Mouse (Mus musculus) neural tube, embryonic 13.5 days (tissue): ENCODE measurements around the gene Xpr1. TPM values are rescaled to one million over a fixed set of nuclear protein-coding genes. Genes with fewer than 3 reads are reported as not detected.
A peak's percentile ranks its signal among the peaks of the same experiment; 100 is the strongest.

Source experiments
- ATAC-seq: fragments of 200-750 bp; cut with Nextera tagmentation; 2 replicates; pipeline ENCODE4 v1.8.0; 2017; ENCODE audit warnings: low read depth, mild to moderate bottlenecking, moderate TSS enrichment, moderate library complexity
- H3K27ac ChIP-seq: fragments of 300-500 bp; sonication (generic); replicated peaks from 2 replicates; pipeline ENCODE4 v1.5.1; 2015; ENCODE audit warnings: moderate library complexity, mild to moderate bottlenecking, inconsistent platforms
- H3K27me3 ChIP-seq: fragments of 300-500 bp; sonication (generic); 2 replicates; pipeline ENCODE4 v1.6.1; 2015; ENCODE audit warnings: mild to moderate bottlenecking, inconsistent platforms
- H3K36me3 ChIP-seq: fragments of 300-500 bp; sonication (generic); 2 replicates; pipeline ENCODE4 v1.6.1; 2015; ENCODE audit warnings: mild to moderate bottlenecking, inconsistent platforms
- H3K4me1 ChIP-seq: fragments of 300-500 bp; sonication (generic); replicated peaks from 2 replicates; pipeline ENCODE4 v1.6.1; 2015; ENCODE audit warnings: inconsistent platforms
- H3K4me2 ChIP-seq: fragments of 300-500 bp; sonication (generic); 2 replicates; pipeline ENCODE4 v1.6.1; 2015; ENCODE audit warnings: inconsistent platforms, mild to moderate bottlenecking, moderate library complexity
- H3K4me3 ChIP-seq: fragments of 300-500 bp; sonication (generic); 2 replicates; pipeline ENCODE4 v1.5.1; 2015; ENCODE audit warnings: mild to moderate bottlenecking, inconsistent platforms
- H3K9ac ChIP-seq: fragments of 300-500 bp; sonication (generic); 2 replicates; pipeline ENCODE4 v1.6.1; 2015; ENCODE audit warnings: moderate library complexity, mild to moderate bottlenecking, inconsistent platforms
- H3K9me3 ChIP-seq: fragments of 300-500 bp; sonication (generic); 2 replicates; pipeline ENCODE4 v1.6.1; 2016; ENCODE audit warnings: inconsistent platforms
- WGBS: fragments of 180-500 bp; shearing (Covaris S2); methylation state at CpG from one replicate; pipeline ENCODE4 v1.1.7; 2015; 5-methylcytosine and 5-hydroxymethylcytosine counted together
- polyA plus RNA-seq: library from polyadenylated mRNA; unstranded; fragments of >200 nt; fragmentation: Nextera tagmentation; extraction: Ambion mirVana; gene quantifications from 2 replicates; pipeline ENCODE4 v1.2.1, GENCODE M21; 2015

Xpr1 gene
- polyA plus RNA-seq, 1 experiment from 2014 or later: 45.3 TPM

DNA sequence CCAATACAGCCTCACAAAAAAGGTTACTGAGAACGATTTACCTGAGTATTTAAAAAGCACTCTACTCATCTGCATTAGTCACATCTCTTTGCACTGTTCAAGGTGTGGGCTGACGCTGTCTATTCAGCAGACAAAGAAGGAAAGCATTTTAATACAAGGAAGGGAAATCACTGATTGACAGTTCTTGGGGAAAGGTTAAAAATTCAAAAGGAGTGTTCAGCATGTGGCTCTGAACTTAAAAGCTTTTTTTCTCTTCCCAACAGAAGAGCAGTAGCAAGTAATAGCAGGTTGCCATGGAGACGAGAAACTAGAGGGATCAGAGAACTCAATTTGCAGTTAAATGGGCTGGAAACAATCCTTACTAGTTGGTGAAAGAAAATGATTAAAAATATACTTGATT lies 110.3 kb downstream of the Xpr1 start:
- H3K27ac ChIP-seq: peak overlapping the region; percentile 72
- H3K9me3 ChIP-seq: no peaks in the 10 kb centered on the region
- 26% methylated on average over 3 of the region's 3 CpGs for WGBS
- H3K27me3 ChIP-seq: no peaks in the 10 kb centered on the region; the same call in 1 of the 2 replicates
- no peak overlapping the region for H3K4me3 ChIP-seq
- H3K9ac ChIP-seq: no peak overlapping the region
- no peak overlapping the region for H3K4me2 ChIP-seq
- H3K4me1 ChIP-seq: peaks cover 32% of the 10 kb centered on the region
- H3K36me3 ChIP-seq: peaks cover 25% of the 10 kb centered on the region
- ATAC-seq: no peak

DNA sequence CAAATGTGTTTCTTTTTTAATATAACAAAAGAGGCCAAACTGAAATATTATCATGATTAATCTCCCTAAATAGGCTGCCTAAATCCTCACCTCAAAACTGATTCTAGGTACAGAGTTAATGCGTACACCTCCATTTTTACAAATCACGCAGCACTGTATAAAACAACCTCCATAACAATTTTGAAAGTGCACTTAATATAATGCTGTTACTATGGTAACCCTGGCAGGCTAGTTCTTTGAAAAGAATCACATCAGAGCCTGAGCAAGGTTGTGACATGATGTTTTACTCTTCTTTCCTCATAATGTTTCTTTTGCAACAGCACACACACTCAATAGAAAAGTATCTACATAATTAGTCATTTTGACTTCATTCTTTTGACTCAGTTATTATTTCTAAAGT lies 113.8 kb downstream of the Xpr1 start:
- WGBS: 82% methylated on average over 2 of the region's 2 CpGs

DNA sequence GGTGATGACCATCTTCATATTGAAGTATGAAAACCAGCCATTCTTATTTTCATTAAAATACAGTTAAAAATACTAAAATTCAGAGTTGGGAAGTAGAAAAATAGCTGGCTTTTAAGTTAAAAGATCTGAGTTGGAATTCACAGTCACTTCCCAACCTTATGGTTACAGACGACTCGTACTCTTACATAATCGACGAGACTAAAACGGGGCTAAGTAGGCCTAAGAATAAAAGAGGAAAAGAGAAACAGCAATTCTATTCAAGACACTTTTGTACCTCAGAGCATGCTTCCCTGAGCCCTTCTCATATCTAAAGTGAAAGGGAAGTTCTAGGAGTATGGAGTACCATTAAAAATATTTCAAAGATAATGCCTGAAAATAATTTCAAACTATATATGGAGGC lies 119.6 kb downstream of the Xpr1 start:
- no peak overlapping the region for H3K27ac ChIP-seq
- WGBS: 94% methylated on average over 5 of the region's 5 CpGs
- H3K9me3 ChIP-seq: no peaks in the 10 kb centered on the region
- H3K36me3 ChIP-seq: 0 out of 2 replicates have a peak, but pooled peaks cover 7% of the 10 kb centered on the region
- no peak for ATAC-seq
- no peak overlapping the region for H3K9ac ChIP-seq
- H3K4me1 ChIP-seq: 0 out of 2 replicates have a peak, but pooled peaks cover 4% of the 10 kb centered on the region
- no peak overlapping the region for H3K4me3 ChIP-seq
- no peak overlapping the region for H3K4me2 ChIP-seq
- H3K27me3 ChIP-seq: no peaks in the 10 kb centered on the region

More for the DNA sequence above, 113.8 kb downstream of the Xpr1 start:
- ATAC-seq: no peak
- Histone ChIP-seq H3K4me1 (peaks cover 23% of the 10 kb centered on the region), H3K9ac (no peak overlapping the region), H3K27ac (no peak overlapping the region), H3K27me3 (no peaks in the 10 kb centered on the region; the same call in 1 of the 2 replicates), H3K4me3 (no peak overlapping the region), H3K36me3 (peaks cover 25% of the 10 kb centered on the region), H3K4me2 (no peak overlapping the region), H3K9me3 (no peaks in the 10 kb centered on the region)

DNA sequence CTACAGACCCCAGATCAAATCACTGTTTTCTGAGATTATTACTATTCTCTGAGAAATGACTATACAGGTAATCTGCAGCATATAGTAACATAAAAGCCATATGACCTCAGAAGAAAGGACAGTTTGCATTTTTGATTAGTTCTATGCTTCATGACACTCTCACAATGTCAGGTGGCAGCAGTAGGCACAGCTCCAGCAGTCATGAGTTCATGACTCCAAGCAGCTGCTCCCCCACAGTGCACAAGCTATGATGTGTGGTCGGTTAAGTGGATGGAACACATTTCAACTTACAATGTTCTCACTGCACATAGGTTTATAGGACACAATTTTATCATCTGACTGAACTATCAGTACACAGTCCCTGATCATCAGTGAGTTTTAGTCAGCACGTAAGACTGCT lies 120.0 kb downstream of the Xpr1 start:
- Histone ChIP-seq H3K9ac (no peak overlapping the region), H3K9me3 (no peaks in the 10 kb centered on the region), H3K36me3 (peaks cover 9% of the 10 kb centered on the region; the same call in 1 of the 2 replicates), H3K4me1 (0 out of 2 replicates have a peak, but pooled peaks cover 4% of the 10 kb centered on the region), H3K27me3 (no peaks in the 10 kb centered on the region), H3K4me2 (no peak overlapping the region), H3K27ac (no peak overlapping the region), H3K4me3 (no peak overlapping the region)
- ATAC-seq: no peak
- 83% methylated on average over 2 of the region's 2 CpGs for WGBS

DNA sequence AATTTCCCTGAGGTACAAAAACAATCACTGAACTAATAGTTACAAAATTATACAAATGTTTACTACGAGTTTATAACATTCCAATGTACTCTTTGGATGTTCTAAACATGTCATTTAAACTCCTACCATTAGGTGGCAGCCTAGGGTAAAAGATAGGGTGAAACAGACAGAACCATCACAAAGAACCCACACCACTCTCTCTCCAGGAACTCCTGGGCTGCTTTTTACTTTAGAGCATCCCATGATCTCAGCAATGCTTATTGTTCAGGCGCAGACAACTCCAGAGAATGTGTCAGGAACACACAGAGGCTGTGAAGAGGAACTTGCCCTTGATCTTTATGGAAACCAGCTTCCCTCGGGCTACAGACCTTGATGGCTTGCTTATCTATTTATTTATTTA lies 123.8 kb downstream of the Xpr1 start:
- H3K4me3 ChIP-seq: no peak overlapping the region
- H3K9me3 ChIP-seq: no peaks in the 10 kb centered on the region
- ATAC-seq: peak; percentile 84
- 8% methylated on average over 3 of the region's 3 CpGs for WGBS
- H3K27me3 ChIP-seq: no peaks in the 10 kb centered on the region
- peaks cover 31% of the 10 kb centered on the region for H3K36me3 ChIP-seq
- 0 out of 2 replicates have a peak, but pooled peaks cover 4% of the 10 kb centered on the region for H3K4me1 ChIP-seq
- no peak overlapping the region for H3K4me2 ChIP-seq
- no peak overlapping the region for H3K9ac ChIP-seq
- no peak overlapping the region for H3K27ac ChIP-seq

DNA sequence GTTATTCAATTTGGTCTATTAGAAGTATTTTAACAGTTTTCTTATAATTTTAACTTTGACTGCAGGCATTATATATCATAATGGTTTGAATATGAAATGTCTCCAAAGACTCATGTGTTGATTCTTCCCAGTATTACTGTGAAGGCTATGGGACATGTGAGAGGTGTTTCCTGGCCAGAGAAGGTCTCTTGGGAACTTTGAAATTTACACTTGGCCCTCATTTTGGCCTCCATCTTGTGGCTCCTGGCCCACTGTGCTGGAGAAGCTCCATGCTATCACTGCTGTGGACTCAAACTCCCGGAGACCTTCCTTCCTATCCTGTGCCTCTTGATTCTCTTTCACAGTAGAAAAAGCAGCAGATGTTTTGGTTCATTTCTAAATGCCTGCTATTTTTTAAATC lies 127.8 kb downstream of the Xpr1 start:
- peaks cover 65% of the 10 kb centered on the region for H3K36me3 ChIP-seq
- no peak overlapping the region for H3K9ac ChIP-seq
- ATAC-seq: no peak

DNA sequence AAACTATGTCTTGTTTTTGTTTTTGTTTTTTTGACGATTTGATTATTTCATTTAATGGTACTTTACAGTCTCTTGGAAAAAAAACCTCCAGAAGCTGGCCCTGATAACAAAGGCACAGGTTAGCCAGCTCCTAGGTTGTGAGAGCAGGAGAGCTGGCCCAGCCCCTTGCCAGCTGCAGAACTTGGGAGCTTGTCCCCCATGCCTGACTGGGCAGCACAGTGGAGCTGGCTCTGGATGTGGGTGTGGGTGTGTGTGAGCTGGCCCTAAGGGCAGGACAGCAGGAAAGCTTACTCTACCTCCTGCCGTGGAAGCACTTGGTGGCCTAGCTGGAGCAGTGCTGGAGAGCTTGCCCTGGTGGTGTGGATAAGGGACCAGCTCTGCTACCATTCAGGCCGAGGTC lies 129.2 kb downstream of the Xpr1 start:
- H3K36me3 ChIP-seq: peaks cover 76% of the 10 kb centered on the region
- no peak for ATAC-seq
- H3K9me3 ChIP-seq: no peaks in the 10 kb centered on the region
- H3K27ac ChIP-seq: no peak overlapping the region
- WGBS: 88% methylated on average over 3 of the region's 3 CpGs
- no peak overlapping the region for H3K4me3 ChIP-seq
- H3K27me3 ChIP-seq: no peaks in the 10 kb centered on the region
- no peaks in the 10 kb centered on the region for H3K4me1 ChIP-seq
- no peak overlapping the region for H3K4me2 ChIP-seq
- no peak overlapping the region for H3K9ac ChIP-seq

More for the DNA sequence above, 127.8 kb downstream of the Xpr1 start:
- H3K4me1 ChIP-seq: 0 out of 2 replicates have a peak, but pooled peaks cover 4% of the 10 kb centered on the region
- H3K27ac ChIP-seq: no peak overlapping the region
- H3K27me3 ChIP-seq: no peaks in the 10 kb centered on the region
- H3K4me3 ChIP-seq: no peak overlapping the region
- no peaks in the 10 kb centered on the region for H3K9me3 ChIP-seq
- no peak overlapping the region for H3K4me2 ChIP-seq
- 97% methylated on average over 1 of the region's 1 CpGs for WGBS

DNA sequence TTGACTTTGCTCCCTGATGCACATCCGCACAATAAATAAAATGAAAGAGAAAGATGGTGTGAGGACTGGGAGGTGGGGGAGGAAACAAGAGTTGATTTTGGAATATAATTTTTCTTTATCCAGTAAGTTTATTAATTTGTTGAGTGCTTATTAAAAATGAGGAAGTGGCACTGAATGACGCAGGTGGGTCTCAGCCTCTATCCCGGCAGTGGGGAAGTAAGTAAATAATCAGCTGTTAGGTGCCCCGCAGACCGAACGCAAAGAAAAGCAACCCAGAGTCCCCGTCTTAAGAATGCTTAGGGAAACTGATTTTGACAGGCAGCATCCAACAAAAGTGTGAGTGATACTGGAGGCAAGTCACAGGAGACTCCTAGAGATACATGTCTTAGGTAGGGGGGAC lies 133.4 kb downstream of the Xpr1 start:
- Histone ChIP-seq H3K27me3 (no peaks in the 10 kb centered on the region), H3K4me2 (no peak overlapping the region), H3K27ac (no peak overlapping the region), H3K4me1 (no peaks in the 10 kb centered on the region), H3K4me3 (no peak overlapping the region), H3K9ac (no peak overlapping the region), H3K36me3 (peaks cover 78% of the 10 kb centered on the region), H3K9me3 (no peaks in the 10 kb centered on the region)
- WGBS: 92% methylated on average over 7 of the region's 7 CpGs
- ATAC-seq: no peak

DNA sequence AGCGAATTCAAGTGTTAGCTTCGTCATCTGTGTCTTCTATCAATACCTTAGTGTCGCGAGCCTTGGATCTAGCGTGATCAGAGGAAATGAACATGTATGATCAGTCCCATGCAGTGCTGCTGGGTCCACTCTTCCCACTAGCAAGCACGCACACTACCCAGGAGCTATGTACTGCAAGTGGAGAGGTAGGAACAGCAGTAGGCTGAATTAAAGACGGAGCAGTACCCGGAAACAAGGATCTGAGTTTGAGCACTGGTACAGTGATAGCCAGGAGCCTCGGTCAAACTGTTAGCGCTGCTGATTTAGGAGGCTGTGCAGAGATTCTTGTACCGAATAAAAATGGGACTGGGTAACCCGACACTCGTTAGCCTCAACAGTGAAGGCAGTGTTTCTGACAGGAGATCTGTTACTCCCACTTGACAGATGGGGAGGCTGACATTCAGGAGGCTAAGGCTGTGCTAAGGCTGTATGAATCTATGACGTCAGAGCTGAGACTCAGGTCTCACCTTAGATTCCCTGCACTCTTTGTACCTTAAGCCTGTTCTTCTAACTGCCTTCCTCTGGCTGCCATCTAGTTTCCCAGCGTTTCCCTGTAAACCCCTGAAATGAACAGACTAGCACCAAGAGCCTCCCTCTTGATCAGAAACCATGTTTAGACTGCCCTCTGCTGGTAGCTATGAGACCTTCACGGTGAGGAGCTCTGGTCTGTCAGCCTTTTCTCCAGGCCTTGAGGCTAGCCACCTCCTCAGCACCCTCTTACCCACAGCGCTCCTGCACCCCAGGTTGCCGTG lies 136.0 kb downstream of the Xpr1 start:
- Histone ChIP-seq H3K4me1 (no peaks in the 10 kb centered on the region), H3K27me3 (no peaks in the 10 kb centered on the region), H3K36me3 (peaks cover 61% of the 10 kb centered on the region), H3K9ac (0 out of 2 replicates have a peak overlapping the region, but pooled peaks have one; percentile 8), H3K4me3 (no peak overlapping the region), H3K9me3 (no peaks in the 10 kb centered on the region), H3K27ac (no peak overlapping the region), H3K4me2 (no peak overlapping the region)
- WGBS: 58% methylated on average over 18 of the region's 18 CpGs
- peak; percentile 94 for ATAC-seq

DNA sequence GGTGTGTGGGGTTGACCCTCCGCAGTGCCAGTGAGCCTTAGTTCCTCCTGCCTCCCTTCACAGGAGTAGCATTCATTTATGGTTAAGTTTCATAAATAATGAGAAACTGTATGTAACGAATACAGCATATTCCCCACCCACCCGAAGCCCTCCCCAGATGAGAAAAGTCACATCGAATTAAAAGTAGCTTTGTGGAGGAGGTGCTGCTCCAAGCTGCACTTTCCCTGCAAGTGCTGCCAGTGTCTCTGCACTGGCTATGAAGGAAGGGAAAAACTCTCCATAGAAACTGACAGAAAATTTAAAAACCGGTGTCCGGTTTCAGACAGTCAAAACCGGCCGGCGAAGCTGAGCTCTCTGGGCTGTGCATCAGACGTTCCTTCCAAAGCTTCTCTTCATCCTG lies 136.9 kb downstream of the Xpr1 start:
- no peak overlapping the region for H3K9ac ChIP-seq
- H3K9me3 ChIP-seq: no peaks in the 10 kb centered on the region
- ATAC-seq: no peak
- H3K4me2 ChIP-seq: no peak overlapping the region
- H3K27ac ChIP-seq: no peak overlapping the region
- no peaks in the 10 kb centered on the region for H3K27me3 ChIP-seq
- no peak overlapping the region for H3K4me3 ChIP-seq
- H3K4me1 ChIP-seq: no peaks in the 10 kb centered on the region
- H3K36me3 ChIP-seq: peaks cover 53% of the 10 kb centered on the region
- 78% methylated on average over 10 of the region's 10 CpGs for WGBS

DNA sequence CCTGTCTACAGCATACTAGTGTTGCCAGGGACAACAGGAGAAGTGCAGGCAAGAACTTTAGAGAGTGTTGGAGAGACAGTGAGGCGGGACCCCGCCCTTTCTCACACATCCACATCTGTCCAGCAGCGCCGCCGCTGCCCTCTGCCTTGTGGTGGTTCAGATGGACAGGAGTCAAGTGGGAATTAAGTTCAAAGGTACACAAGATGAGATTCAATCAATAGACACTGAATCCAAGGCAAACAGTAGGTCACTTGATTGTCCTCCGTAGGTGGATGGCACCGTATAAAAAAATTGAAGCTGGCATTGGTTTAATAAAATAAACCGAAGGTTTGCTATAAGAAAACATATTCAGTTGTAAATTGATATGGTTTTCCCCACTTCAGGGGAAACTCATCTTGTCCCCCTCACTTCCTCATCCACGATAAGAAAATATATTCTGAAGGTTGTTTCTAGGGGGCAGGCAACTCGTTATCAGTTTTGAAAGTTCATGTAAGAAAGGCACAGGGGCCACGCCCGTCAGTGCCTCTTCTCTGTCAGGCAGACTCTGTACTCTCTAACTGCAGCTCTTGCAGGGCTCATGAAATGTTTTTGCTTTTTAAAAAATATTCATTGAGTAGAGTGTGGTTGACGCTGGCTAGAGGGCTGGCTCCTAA lies 140.7 kb downstream of the Xpr1 start:
- Histone ChIP-seq H3K4me2 (no peak overlapping the region), H3K27ac (no peak overlapping the region), H3K9me3 (no peaks in the 10 kb centered on the region), H3K27me3 (no peaks in the 10 kb centered on the region), H3K36me3 (peaks cover 20% of the 10 kb centered on the region), H3K4me3 (no peak overlapping the region), H3K4me1 (no peaks in the 10 kb centered on the region), H3K9ac (no peak overlapping the region)
- WGBS: 78% methylated on average over 13 of the region's 13 CpGs
- no peak for ATAC-seq

DNA sequence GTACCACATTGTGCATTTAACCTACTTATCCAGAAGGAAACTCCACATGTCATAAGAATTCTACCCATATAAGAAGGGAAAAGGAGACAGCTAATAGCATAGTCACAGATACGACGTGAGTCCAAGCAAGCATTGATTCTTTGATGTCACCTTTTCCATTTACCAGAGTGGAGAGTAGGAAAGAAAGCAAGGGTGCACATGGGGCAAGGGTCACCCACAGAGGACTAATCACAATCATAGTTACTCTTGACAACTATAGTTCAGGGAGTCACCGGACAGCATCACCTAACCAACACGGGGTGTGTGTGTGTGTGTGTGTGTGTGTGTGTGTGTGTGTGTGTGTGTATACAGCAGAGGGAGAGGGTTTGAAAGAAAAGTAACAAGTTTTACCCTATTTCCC lies 141.4 kb downstream of the Xpr1 start:
- Histone ChIP-seq H3K4me3 (no peak overlapping the region), H3K36me3 (peaks cover 18% of the 10 kb centered on the region), H3K9ac (no peak overlapping the region), H3K27ac (no peak overlapping the region), H3K27me3 (no peaks in the 10 kb centered on the region), H3K9me3 (no peaks in the 10 kb centered on the region), H3K4me1 (no peaks in the 10 kb centered on the region), H3K4me2 (no peak overlapping the region)
- ATAC-seq: no peak
- 83% methylated on average over 4 of the region's 4 CpGs for WGBS
